Mouse (Mus musculus) lung, postnatal 0 days (tissue): Measurements from ENCODE around the gene Thrap3.

Experiments
- CTCF ChIP-seq: IDR thresholded peaks from 2 replicates; pipeline ENCODE4 v1.5.1; 2016; ENCODE audit warnings: antibody characterized with exemption, mild to moderate bottlenecking
- EP300 ChIP-seq: IDR thresholded peaks from 2 replicates; pipeline ENCODE4 v1.6.1; 2016; ENCODE audit warnings: antibody characterized with exemption, mild to moderate bottlenecking, control low read depth

DNA sequence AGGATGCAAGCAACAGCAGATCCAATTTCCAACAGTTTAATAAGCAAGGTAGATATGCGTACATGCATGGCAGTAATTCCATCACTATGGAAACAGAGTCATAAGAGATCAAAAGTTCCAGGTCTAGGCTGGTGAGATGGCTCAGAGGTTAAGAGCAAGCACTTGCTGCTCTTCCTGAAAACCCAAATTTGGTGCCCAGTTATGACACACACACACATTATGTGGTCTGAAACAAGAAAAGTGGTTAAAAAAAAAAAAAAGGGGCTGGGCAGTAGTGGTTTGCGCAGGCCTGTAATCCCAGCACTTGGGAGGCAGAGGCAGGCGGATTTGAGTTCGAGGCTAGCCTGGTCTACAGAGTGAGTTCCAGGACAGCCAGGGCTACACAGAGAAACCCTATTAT, 7.6 kb downstream of the Thrap3 start:
- no peak for TF ChIP-seq CTCF
- no peak for TF ChIP-seq EP300
